Mouse (Mus musculus) right cerebral cortex, postnatal 10 days (tissue): ENCODE results near the gene Dhdh.
"Not testable (repeated sequence)": the region's sequence is repeated elsewhere in the genome, so short reads cannot be mapped to it uniquely, and the experiment has no call there.

ENCODE experiments used
- DNase-seq, 2 experiments: peaks; one replicate each; pipeline ENCODE4 v3.0.0; 2021; ENCODE audit warnings: low spot score in 2 of 2

The Dhdh gene

DNA sequence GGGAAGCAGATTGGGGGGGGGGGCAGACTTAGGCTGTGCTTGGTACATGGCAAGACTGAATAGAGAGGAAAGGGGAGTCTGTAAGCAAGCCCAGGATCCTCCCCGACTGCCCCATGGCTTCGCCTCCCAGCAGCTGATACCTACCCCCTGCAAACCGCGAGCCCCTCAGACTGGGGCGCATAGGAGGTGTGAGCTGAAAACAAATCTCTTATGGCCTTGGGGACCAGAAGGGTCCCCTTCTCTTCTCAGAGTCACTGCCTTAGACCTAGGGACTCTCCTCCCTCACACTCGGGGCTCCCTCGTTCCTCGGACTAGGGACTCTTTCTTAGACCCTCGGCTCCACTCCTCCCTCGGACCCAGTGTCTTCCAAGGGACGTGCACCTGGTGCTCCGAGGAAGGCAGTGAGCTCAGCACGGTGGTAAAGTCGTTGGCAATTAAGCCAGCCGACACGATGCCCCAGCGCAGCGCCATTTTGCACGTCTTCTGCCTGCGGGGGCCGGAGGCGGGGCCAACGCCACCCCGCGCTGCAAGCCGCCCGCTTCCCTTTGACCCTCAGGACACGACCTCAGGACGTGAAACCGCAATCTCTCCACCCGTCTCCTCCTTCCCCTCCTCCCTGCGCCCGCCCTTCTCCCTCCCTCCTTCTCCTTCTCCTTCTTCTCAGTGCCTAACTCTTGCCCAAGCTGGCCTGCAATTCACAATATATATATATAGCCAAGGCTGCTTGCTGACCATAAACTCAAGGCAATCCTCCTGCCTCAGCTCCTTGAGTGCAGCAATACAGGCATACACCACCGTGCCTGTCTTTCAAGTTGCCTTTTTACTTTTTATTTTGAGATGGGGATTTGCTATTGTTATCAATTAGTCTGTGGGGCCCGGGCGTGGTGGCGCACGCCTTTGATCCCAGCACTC, at the start of gene Dhdh:
Dhdh (minus strand) TSS at position 513 of the 912 bp plus-strand sequence.
- peak; percentile 61 to 64 for DNase-seq

DNA sequence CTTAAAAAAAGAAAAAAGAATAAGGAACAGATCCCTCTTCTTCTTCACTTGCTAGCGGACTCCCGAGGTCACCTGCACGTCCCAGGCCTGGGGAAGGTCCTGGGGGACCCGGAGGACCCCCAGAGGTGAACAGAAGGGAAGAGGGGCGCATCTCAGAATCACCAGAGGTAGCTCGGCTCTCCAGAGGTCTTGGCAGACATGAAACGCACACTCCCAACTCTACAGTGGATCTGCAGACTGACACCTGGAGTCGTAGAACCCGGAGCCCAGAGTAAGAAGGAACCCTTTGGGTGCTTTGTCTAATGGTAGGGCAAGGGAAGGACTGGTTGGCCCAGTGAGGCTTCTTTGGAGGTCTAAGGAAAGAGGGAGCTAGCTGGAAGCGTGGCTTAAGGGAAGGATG, 49.0 kb upstream of the Dhdh start:
- DNase-seq: no peak

DNA sequence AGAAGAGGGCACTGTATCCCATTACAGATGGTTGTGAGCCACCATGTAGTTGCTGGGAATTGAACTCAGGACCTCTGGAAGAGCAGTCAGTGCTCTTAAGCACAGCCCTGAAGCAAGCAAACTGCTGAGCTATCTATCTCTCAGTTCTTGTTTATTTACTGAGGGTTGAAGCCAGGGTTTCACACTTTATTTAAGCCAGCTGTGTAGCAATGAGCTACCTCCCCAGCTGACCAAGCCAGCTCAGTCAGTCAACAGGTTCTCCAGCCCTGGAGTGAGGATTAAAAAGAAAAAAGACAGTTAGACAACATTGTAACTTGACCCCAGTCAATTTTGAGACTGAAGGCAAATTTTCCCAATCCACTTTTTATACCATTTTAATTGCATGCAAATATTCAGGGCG, 47.1 kb upstream of the Dhdh start:
- no peak for DNase-seq

DNA sequence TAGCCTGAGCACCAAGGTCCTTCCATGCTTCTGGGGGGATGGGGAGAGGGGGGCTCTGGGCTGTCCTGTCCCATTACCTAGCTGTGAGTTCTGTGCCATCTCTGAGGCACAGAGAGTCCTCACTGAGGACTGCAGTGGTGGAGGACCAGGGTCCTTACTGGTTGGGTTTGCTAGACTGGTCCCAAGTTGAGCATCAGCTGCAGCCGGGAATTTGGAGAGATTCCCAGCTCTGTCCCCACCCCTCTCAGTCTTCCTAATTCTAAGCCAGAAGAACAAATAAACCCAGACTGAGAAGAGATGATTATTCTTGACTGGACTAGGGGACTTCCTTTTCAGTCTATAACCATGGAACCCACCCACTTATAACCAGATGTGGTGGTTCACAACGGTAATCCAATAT, 42.0 kb upstream of the Dhdh start:
- no peak for DNase-seq

DNA sequence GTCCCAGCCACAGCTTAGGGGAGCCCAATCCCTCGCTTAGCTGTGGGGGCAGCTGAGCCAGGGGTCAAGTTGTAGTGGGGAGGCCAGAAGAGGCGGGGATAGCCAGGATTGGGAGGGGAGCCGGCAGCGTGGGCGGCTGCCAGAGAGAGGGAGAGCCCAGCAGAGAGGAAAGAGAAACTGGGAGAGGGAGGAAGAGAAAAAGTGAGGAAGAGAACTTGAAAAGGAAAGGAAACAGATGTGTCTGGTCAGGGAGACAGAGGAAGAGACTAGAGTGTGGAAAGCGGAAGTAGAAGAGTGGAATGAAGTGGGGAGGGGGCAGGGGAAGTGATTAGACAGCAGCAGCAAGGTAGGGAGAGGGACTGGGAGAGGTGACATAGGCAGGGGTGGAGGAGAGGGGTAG, 40.9 kb upstream of the Dhdh start:
- DNase-seq: no peak

DNA sequence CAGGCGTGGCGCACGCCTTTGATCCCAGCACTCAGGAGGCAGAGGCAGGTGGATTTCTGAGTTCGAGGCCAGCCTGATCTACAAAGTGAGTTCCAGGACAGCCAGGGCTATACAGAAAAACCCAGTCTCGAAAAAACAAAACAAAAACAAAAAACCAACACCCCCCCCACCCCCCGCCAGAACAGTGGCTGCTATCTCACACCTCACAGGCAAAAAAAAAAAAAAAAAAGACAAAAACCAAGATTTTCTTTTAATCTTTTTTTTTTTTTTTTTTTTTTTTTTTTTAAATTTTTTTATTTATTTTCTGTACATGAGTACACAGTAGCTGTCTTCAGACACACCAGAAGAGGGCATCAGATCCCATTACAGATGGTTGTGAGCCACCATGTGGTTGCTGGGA, 38.6 kb upstream of the Dhdh start:
- DNase-seq: not testable (repeated sequence)

DNA sequence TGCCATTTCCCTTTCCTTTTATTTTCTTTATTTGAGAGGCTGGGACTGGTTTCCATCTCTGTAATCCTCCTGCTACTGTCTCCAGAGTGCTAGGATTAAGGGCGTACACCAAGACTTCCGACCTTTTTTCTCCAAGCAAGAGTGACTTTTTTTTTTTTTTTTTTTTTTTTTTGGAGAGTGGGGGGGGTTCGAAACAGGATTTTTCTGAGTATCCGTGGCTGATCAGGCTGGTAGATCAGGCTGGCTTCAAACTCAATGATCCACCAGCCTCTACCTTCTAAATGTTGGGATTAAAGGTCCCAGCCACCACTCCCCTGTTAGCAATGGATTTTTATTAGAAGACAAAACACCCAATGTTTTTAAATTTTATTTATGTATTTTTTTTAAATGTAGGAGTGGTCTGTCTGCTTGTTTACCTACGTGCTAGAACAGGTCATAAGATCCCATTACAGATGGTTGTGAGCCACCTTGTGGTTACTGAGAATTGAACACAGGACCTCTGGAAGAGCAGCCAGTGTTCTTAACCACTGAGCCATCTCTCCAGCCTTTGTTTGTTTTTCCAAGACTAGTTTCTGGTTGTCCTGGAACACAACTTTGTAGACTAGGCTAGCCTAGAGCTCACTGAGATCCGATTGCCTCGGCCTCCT, 38.0 kb upstream of the Dhdh start:
- no peak for DNase-seq

DNA sequence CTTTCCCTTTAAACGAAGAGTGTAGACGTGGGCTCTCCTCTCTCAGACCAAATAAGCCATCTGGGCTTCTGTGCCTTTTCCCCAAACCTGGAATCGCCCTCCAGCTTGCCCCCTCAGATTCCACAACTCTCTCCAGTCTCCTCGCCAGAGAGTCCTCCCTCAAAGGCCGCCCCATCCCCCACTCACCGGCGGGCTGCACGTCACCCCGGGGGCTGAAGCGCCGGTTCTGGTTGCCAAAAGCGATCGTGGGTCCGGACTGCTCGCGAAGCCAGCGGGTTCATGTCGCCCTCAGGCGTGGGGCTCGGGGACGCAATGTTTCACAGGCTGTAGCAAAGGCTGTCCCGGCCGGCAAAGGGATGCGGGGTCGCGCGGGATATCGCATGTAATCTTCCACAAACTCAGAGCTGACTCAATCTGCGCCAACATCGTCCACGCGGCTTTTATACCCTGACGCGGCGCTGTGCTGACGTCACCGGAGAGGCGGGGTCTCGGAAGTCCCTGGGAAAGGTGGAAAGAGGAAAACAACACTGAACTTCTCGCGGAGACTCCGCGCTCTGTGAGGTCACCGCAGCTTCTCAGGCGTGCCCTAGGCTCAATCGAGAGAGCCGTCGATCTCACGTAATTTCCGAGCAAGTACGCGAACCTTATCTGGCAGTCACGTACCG, 37.3 kb upstream of the Dhdh start, which contains the start of the genes Ppp1r15a and Plekha4:
Ppp1r15a (minus strand) TSS at position 460 of the 665 bp plus-strand sequence.
Plekha4 (plus strand) TSS at position 522 of the 665 bp plus-strand sequence.
- peak; percentile 95 to 96 for DNase-seq

DNA sequence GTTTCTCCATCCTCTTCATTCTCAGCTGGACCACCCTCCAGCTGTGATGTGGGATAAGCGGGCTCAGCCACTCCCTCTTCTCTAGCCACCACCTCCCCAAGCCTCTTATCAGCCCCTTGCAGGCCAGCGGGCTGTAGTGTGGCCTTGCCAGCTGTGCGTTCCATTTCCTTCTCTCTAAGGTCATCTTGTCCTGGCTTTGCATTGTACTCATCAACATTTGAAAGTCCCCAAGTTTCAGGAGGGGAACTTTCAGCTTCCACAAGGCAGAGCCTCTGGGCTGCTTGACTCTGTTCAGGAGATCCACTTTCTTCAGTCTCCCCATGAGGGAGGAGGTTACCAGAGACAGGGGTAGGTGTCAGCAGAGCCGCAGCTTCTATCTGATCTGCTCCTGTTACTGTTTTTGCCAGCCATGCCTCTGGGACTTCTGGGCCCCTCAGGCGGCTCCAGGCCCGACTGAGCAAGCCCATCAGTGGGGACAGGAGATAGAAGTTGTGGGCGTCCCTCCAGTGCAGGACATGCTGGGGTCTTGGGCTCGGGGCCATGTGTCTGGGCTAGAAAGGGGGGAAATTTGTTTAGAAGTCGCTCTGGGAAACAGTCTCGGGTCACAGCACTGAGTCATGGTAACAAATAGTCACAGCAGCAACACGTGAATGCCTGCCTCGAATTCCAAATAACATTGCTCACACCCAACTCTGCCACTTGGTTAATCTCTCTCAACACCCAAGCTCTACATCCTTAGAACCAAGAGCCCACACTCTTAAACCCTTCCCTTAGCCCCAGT, 36.4 kb upstream of the Dhdh start:
- DNase-seq: no peak

DNA sequence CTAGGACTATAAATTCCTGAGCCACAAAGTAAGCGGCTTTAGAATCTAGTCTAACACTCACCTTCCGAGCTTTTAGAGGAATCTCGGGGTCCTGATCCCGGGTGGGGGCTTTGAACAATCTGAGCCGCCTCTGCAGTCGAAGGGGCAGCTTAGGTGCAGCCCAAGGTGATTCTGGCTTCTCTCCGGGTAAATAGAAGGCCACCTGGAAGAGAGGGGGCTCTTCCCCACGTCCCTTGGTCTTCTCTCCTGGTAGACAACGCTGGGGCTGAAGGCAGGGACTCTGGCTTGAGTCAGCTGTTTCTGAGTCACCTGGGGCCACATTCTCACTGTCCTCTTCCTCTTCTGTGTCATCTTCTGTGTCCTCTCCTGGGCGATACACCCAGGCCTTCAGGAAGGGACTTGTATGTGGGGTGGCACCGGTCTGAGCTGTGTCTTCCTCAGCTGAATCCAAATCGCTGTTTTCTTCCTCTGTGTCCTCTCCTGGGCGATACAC, 35.1 kb upstream of the Dhdh start:
- no peak for DNase-seq

DNA sequence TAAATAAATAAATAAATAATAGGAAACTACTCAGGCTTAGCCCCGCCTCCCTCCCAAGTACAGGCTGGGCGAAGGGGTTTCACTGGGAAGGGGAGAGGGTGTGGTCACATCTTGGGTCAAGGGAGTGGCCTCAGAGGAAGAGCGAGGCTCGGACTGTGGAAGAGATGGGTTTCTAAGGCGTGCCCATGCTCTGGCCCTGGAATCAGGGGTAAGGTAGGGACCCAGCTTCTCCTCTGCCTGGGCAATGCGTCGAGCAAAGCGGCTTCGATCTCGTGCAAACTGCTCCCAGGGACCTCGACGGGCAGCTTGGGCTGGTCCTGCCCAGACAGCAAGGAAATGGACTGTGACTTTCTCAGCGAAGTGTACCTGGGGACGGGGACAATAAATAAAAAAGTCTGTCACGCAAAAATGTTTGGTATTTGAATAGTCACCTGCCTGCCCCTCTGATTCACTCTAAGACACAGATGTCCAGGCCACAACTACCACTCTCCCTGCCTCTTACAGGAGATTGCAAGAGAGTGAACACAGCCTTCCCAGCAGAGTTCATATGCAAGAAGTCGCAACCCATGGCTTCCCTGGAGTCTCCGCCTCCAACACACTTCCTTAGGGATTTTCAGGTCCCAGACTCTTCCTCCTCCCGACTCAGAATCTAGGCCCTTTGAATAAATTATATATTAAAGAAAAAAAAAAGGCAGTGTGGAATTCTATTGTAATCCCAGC, 34.5 kb upstream of the Dhdh start:
- no peak for DNase-seq

DNA sequence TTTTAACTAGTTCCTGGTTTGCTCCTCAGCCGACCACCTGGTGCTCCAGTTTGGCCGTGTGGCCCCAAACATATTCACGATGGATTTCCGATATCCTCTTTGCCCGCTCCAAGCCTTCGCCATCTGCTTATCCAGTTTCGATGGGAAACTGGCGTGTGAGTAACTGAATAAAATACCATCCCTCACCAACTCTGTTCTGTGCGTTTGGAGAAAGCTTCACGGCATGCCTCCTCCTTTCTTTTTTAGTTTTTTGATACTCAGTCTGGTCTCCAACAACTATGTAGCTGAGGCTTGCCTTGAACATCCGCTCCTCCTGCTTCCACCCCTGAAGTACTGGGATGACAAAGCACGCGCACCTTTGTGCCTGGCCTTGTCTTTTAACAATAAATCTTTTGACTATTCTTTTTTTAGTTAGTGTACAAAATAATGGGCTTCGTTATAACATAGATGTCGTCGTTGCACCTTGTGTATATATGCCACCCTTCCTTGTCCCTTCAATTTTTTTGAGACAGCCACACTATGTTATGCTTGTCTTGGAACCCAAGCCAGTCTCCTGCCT, 33.7 kb upstream of the Dhdh start:
- no peak for DNase-seq

DNA sequence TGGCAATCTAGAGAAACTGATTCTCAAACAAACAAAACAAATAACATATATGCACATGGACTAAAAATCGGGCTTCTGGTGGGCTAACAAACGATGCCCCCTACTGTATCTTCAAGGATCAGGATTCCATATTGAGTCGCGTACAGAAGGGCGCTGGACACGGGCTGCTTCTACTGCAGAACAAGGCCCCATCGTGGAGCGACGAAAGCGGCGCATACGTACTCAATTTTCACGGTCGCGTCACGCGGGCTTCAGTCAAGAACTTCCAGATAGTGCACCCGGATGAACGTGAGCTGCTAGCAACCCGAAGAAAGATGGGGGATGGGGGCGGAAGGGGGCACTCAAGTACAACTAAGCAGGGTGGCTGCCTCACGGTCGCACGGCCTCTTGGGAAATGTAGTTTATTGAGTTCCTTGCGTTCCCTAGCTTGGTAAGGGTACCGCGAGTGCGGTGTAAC, 33.2 kb upstream of the Dhdh start:
- peak; percentile 95 to 97 for DNase-seq

DNA sequence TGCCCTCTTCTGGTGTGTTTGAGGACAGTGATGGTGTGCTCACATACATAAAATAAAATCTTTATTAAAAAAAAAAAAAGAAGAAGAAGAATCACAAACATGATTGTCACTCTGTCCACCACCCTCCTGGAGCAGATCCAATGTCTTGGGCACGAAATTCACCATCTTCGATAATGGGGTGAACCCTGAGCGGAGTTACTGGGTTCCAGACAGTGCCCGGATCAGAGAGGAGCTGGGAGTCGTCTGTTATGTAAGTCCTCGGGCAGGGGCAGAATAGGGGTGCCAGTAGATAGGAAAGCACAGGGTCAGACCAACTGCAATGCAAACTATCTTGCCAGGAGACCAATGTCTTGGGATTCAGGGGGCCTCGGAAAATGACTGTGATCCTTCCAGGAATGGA, 32.0 kb upstream of the Dhdh start:
- DNase-seq: no peak

DNA sequence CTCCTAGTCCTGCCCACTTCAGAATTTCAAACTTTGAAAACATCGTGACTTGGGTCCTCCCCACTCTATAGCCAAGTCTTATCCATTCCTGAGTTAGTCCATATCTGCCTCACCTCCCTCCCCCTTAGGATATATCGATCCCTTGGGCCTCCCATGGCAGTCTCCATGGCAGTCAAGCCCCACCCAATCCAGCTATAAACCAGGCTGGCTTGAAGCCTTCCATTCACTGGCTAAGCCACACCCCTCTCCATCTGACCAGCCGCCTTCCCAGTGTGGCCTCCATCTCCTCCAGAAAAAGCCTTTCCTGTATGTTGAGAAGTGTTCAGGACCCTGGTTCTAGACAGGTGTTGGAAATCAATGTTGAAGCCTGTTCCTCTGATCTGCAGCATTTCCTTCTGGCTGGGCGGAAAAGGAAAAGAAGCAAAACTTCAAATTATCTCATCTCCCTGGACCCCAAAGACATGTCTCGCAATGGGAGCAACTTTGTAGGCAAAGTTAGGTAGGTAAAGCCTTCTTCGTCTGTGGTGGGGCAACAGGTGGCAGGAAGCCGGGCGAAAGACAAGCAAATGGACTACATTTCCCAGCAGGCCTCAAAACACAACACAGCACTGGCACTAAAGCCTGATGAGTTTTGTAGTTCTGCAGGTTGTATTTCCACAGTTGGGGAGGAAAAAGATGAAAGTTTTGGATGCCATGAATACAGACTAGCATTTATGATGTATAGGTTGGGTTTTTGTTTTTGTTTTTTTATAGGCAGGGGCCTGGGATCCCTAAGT, 30.9 kb upstream of the Dhdh start:
- no peak for DNase-seq

DNA sequence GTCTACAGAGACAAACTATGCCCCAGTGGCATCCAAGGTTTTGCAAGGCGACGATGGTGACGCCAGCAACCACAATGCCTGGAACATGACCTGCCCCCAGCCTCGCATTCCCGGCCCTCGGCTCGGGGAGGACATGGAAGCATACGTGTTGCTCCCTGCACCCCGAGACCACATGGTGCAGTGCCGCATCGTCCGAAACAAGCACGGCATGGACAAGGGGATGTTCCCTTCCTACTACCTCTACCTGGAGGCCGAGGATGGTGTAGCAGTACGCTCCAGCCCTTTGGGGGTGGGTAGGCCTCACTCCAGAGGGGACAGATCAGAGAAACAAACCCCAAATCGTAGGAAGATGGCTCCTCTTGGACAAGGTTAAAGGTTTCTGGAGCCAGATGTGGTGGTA, 30.0 kb upstream of the Dhdh start:
- no peak for DNase-seq

DNA sequence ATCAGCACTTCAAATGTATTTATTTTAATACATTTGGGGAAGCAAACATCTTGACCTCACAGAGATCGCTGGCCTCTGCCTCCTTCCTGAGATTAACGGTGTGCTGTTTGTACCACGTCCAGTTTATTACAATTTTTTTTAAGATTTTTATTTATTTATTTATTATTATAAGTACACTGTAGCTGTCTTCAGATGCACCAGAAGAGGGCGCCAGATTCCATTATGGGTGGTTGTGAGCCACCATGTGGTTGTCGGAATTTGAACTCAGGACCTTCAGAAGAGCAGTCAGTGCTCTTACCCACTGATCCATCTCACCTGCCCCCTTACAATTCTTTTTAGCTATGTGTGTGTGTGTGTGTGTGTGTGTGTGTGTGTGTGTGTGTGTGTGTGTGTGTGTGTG, 28.2 kb upstream of the Dhdh start:
- DNase-seq: not testable (repeated sequence)

DNA sequence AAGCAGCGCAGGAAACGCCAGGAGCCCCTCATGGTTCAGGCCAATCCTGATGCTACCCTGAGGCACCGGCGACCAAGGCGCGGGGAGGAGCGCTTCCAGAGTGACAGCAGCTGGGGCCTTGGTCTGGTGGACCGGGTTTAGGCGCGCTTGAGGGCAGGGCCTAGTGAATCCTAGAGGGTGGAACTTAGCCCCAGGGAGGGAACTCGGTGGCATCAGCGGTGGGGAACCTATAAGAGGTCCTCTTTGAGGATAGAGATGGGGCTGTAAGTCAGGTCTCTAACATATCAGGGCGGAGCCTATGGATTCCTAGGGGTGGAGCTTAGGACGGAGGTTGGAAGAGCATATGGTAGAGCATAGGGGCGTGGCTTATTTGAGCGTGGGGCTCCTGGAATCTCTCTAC, 26.8 kb upstream of the Dhdh start:
- no peak for DNase-seq

DNA sequence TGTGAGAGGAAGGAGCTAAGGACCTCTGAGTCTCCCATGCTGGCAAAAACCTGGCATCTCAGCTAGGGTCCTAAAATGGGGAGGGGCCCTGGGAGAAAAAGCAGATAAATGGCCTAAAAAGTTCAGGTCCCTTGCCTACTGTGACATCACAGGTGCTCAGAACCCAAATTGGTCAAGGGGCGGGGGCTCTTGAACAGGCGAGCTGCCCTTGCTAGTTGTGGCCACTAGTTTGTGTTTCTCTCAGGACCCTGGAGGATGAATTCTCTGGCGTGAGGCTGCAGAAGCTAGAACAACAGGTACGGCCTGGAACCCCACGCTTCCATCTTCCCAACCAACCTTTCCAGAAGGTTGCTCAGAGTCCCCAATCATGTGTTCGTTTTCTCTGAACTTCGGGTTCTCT, 25.8 kb upstream of the Dhdh start:
- no peak for DNase-seq
